Mouse (Mus musculus): Measurements from ENCODE around the gene Tpo. TPM values are rescaled to one million over a fixed set of nuclear protein-coding genes. Genes with fewer than 3 reads are reported as not detected.

Tpo gene
- polyA plus RNA-seq, 1 experiment from 2014 or later: not detected

- H3K9ac ChIP-seq (ENCODE audit: low read length): no peak overlapping the region
- DNase-seq (ENCODE audit: low spot score, missing footprints) (no peak), ATAC-seq (ENCODE audit: low FRiP score) (no peak)
- H3K4me2 ChIP-seq: no peak overlapping the region
- H3K4me1 ChIP-seq (ENCODE audit: control insufficient read depth, insufficient read depth, low read length): no peaks in the 10 kb centered on the region
- H3K27me3 ChIP-seq (ENCODE audit: control insufficient read depth, insufficient read depth, low read length): no peaks in the 10 kb centered on the region
- H3K9me3 ChIP-seq (ENCODE audit: control insufficient read depth, low read length): no peaks in the 10 kb centered on the region
- WGBS: 86% methylated on average over 3 of the region's 3 CpGs
- no peak overlapping the region for H3K27ac ChIP-seq (ENCODE audit: low read depth, low read length)
- no peaks in the 10 kb centered on the region for H3K36me3 ChIP-seq (ENCODE audit: control insufficient read depth, insufficient read depth, low read length)
- no peak overlapping the region for H3K4me3 ChIP-seq (ENCODE audit: low read depth, low read length)
These were observed 28.1 kb upstream of the Tpo start for GRCm38 (mm10) chr12:30160475-30160874.

GRCm38 (mm10) chr12:30159788-30160187 is 27.4 kb upstream of the Tpo start:
- Histone ChIP-seq H3K4me1 (ENCODE audit: control insufficient read depth, insufficient read depth, low read length) (no peaks in the 10 kb centered on the region), H3K4me3 (ENCODE audit: low read depth, low read length) (no peak overlapping the region), H3K9me3 (ENCODE audit: control insufficient read depth, low read length) (no peaks in the 10 kb centered on the region), H3K4me2 (no peak overlapping the region), H3K27ac (ENCODE audit: low read depth, low read length) (no peak overlapping the region), H3K9ac (ENCODE audit: low read length) (no peak overlapping the region), H3K36me3 (ENCODE audit: control insufficient read depth, insufficient read depth, low read length) (no peaks in the 10 kb centered on the region), H3K27me3 (ENCODE audit: control insufficient read depth, insufficient read depth, low read length) (no peaks in the 10 kb centered on the region)
- no peak for DNase-seq (ENCODE audit: low spot score, missing footprints)
- WGBS: 89% methylated on average over 8 of the region's 8 CpGs
- no peak for ATAC-seq (ENCODE audit: low FRiP score)

- H3K4me3 ChIP-seq (ENCODE audit: low read depth, low read length): no peak overlapping the region
- no peaks in the 10 kb centered on the region for H3K27me3 ChIP-seq (ENCODE audit: control insufficient read depth, insufficient read depth, low read length)
- DNase-seq (ENCODE audit: low spot score, missing footprints): no peak
- no peak overlapping the region for H3K27ac ChIP-seq (ENCODE audit: low read depth, low read length)
- H3K4me2 ChIP-seq: no peak overlapping the region
- no peaks in the 10 kb centered on the region for H3K36me3 ChIP-seq (ENCODE audit: control insufficient read depth, insufficient read depth, low read length)
- H3K9me3 ChIP-seq (ENCODE audit: control insufficient read depth, low read length): no peaks in the 10 kb centered on the region
- H3K4me1 ChIP-seq (ENCODE audit: control insufficient read depth, insufficient read depth, low read length): no peaks in the 10 kb centered on the region
- no peak for ATAC-seq (ENCODE audit: low FRiP score)
- 73% methylated on average over 7 of the region's 7 CpGs for WGBS
- H3K9ac ChIP-seq (ENCODE audit: low read length): no peak overlapping the region
These were observed 21.8 kb upstream of the Tpo start for GRCm38 (mm10) chr12:30154079-30154673.

DNA sequence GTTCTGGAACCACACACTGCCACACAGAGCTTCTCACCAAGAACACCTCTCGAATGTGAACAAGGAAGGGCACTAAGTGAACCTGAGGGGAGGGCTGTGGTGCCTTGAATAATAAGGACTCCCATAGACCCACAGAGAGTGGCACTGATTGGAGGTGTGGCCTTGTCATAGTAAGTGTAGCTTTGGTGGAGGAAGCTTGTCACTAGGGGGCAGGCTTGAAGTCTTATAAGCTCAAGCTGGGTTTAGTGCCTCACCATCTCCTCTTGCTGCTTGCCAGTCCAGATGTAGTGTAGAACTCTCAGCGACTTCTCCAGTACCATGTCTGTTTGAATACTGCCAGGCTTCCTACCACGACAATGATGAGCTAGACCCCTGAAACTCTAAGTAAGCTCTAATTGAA is 9.7 kb upstream of the Tpo start:
- no peak overlapping the region for H3K9ac ChIP-seq (ENCODE audit: low read length)
- no peak overlapping the region for H3K27ac ChIP-seq (ENCODE audit: low read depth, low read length)
- no peaks in the 10 kb centered on the region for H3K27me3 ChIP-seq (ENCODE audit: control insufficient read depth, insufficient read depth, low read length)
- no peak for DNase-seq (ENCODE audit: low spot score, missing footprints)
- no peak overlapping the region for H3K4me3 ChIP-seq (ENCODE audit: low read depth, low read length)
- 61% methylated on average over 3 of the region's 3 CpGs for WGBS
- H3K9me3 ChIP-seq (ENCODE audit: control insufficient read depth, low read length): no peaks in the 10 kb centered on the region
- ATAC-seq (ENCODE audit: low FRiP score): no peak
- no peak overlapping the region for H3K4me2 ChIP-seq
- H3K36me3 ChIP-seq (ENCODE audit: control insufficient read depth, insufficient read depth, low read length): no peaks in the 10 kb centered on the region
- H3K4me1 ChIP-seq (ENCODE audit: control insufficient read depth, insufficient read depth, low read length): no peaks in the 10 kb centered on the region

DNA sequence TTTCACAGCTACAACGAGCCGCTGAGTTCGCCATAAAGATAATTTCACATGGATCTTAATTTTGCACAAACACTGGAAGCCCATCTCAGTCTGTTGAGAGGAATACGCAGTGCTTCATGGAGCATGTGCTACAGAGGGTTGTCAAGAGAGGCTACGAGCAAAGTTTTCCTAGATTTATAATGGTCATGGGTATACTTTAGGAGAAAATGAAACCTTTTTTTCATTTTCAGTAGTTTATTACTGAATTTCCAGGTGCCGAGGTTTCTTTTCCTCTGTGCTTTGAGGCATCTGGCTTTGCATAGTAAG is 3.1 kb downstream of the Tpo start:
- 78% methylated on average over 6 of the region's 6 CpGs for WGBS
- H3K4me2 ChIP-seq: no peak overlapping the region
- no peak overlapping the region for H3K4me3 ChIP-seq (ENCODE audit: low read depth, low read length)
- ATAC-seq (ENCODE audit: low FRiP score): no peak
- H3K9me3 ChIP-seq (ENCODE audit: control insufficient read depth, low read length): no peaks in the 10 kb centered on the region
- no peaks in the 10 kb centered on the region for H3K4me1 ChIP-seq (ENCODE audit: control insufficient read depth, insufficient read depth, low read length)
- H3K27me3 ChIP-seq (ENCODE audit: control insufficient read depth, insufficient read depth, low read length): no peaks in the 10 kb centered on the region
- no peak overlapping the region for H3K9ac ChIP-seq (ENCODE audit: low read length)
- H3K36me3 ChIP-seq (ENCODE audit: control insufficient read depth, insufficient read depth, low read length): no peaks in the 10 kb centered on the region
- DNase-seq (ENCODE audit: low spot score, missing footprints): no peak
- H3K27ac ChIP-seq (ENCODE audit: low read depth, low read length): no peak overlapping the region

DNA sequence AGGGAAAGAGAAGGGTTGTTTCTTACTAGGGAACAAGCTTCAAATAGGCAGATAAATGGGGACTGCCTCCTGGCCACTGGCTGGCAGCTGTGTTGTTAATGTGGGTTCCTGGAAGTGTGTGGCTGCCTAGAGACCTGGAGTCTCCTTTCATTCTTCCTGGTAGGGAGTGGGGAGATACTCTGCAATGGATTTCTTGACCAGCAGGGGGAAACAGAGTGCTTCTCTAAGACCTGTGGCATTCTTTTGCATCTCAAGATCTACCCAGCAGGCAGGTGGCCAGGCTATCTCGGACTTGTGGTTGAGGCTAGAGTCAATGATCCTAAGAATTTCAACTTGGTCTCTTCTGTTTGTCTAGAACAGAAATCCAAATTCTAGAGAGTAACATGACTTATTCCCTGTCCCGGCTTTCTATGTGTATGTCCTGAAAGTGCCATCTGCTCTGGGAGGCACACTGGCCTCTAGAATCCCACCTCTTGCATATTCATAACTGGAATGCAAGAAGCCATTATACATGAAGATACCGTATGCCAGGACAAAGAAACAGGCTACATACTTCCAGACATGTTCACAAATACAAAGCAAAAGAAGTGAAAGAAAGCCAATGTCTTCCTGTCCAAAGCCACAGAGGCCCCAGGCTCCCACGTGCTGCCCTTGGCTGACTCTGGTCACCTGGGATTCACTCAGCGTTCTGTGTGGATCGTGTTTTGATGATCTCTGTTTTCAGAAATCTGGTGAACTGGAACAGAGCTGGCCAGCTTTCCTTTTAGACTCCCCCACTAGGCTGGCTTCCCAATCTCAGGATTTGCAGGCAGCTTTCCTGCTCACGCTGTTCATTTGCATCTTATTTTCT is 3.6 kb downstream of the Tpo start:
- no peak overlapping the region for H3K4me2 ChIP-seq
- 62% methylated on average over 7 of the region's 7 CpGs for WGBS
- no peaks in the 10 kb centered on the region for H3K36me3 ChIP-seq (ENCODE audit: control insufficient read depth, insufficient read depth, low read length)
- no peak overlapping the region for H3K4me3 ChIP-seq (ENCODE audit: low read depth, low read length)
- no peak overlapping the region for H3K27ac ChIP-seq (ENCODE audit: low read depth, low read length)
- no peaks in the 10 kb centered on the region for H3K27me3 ChIP-seq (ENCODE audit: control insufficient read depth, insufficient read depth, low read length)
- DNase-seq (ENCODE audit: low spot score, missing footprints): peak; percentile 92
- H3K4me1 ChIP-seq (ENCODE audit: control insufficient read depth, insufficient read depth, low read length): no peaks in the 10 kb centered on the region
- ATAC-seq (ENCODE audit: low FRiP score): peak; percentile 70; the same call in 1 of the 2 replicates
- H3K9me3 ChIP-seq (ENCODE audit: control insufficient read depth, low read length): no peaks in the 10 kb centered on the region
- H3K9ac ChIP-seq (ENCODE audit: low read length): no peak overlapping the region

DNA sequence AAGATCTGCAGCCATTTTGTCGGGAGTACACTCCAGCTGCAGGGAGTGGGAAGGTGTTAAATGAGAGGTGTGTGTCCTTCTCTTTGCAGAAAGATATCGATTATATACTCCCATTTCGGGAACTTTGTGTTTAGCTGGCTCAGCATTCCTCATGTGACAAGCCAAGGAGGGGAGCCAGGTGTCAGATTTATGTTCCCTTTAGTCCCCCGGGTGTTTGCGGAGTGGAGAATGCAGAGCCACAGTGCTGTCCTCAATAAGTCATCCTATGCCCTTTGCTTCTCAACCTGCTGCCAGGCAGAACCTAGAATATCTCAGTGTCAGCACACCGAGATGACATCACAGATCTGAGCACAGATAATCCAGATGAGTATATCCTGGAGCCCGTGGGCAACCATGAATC is 10.1 kb downstream of the Tpo start:
- Histone ChIP-seq H3K4me1 (ENCODE audit: control insufficient read depth, insufficient read depth, low read length) (no peaks in the 10 kb centered on the region), H3K27ac (ENCODE audit: low read depth, low read length) (no peak overlapping the region), H3K27me3 (ENCODE audit: control insufficient read depth, insufficient read depth, low read length) (no peaks in the 10 kb centered on the region), H3K9me3 (ENCODE audit: control insufficient read depth, low read length) (no peaks in the 10 kb centered on the region), H3K9ac (ENCODE audit: low read length) (no peak overlapping the region), H3K4me2 (no peak overlapping the region), H3K4me3 (ENCODE audit: low read depth, low read length) (no peak overlapping the region), H3K36me3 (ENCODE audit: control insufficient read depth, insufficient read depth, low read length) (no peaks in the 10 kb centered on the region)
- ATAC-seq (ENCODE audit: low FRiP score): no peak
- WGBS: 81% methylated on average over 7 of the region's 7 CpGs
- no peak for DNase-seq (ENCODE audit: low spot score, missing footprints)

GRCm38 (mm10) chr12:30112271-30112670 is 20.2 kb downstream of the Tpo start:
- no peaks in the 10 kb centered on the region for H3K4me1 ChIP-seq (ENCODE audit: control insufficient read depth, insufficient read depth, low read length)
- no peak overlapping the region for H3K9ac ChIP-seq (ENCODE audit: low read length)
- H3K9me3 ChIP-seq (ENCODE audit: control insufficient read depth, low read length): no peaks in the 10 kb centered on the region
- H3K27ac ChIP-seq (ENCODE audit: low read depth, low read length): no peak overlapping the region
- H3K4me3 ChIP-seq (ENCODE audit: low read depth, low read length): no peak overlapping the region
- H3K4me2 ChIP-seq: no peak overlapping the region
- DNase-seq (ENCODE audit: low spot score, missing footprints) (no peak), ATAC-seq (ENCODE audit: low FRiP score) (no peak)
- no peaks in the 10 kb centered on the region for H3K27me3 ChIP-seq (ENCODE audit: control insufficient read depth, insufficient read depth, low read length)
- 100% methylated on average over 2 of the region's 2 CpGs for WGBS
- no peaks in the 10 kb centered on the region for H3K36me3 ChIP-seq (ENCODE audit: control insufficient read depth, insufficient read depth, low read length)

DNA sequence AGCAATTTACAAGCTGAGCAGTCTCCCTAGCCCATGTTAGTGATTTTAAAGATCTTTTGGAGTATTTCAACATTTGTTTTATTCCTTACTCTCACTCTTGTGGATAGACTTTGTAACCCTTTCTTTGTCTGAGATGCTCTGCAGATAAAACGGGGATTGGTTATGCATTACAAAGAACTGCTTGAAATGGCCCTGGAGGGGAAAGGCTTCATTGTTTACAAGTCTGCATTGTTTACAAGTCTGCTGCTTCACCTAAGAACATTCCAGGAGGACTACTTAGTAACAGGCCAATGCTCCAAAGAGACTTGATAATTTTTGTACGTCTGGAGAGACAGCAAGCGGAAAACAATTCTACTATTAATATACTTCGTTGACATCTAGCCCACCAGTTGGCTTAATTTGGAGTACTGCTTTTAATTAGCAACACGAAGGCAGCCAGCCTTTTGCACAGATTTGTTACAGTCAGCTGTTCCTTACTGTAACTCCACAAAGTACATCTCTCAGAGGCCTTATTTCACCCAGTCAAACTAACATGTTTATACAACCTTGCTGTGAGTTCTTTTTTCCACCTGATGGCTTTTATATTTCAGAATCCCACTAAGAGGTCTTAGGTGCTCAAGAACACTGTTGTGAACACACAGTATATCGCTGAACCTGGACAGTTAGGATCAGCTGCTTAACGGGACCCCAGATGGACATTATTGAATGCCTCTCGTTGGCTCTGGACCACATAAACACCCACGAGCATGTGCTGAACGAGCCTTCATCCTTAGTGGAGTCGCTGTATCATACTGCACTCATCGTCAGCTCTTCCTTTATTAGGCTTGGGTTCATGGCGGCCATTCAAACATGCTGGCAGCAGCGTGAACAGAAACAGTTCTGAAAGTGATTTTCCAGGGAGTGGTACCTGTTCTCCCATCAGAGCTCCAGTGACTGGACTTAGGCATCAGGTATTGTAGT is 22.5 kb downstream of the Tpo start:
- 77% methylated on average over 14 of the region's 14 CpGs for WGBS
- no peak overlapping the region for H3K4me2 ChIP-seq
- H3K9ac ChIP-seq (ENCODE audit: low read length): no peak overlapping the region
- ATAC-seq (ENCODE audit: low FRiP score): no peak
- no peaks in the 10 kb centered on the region for H3K9me3 ChIP-seq (ENCODE audit: control insufficient read depth, low read length)
- no peaks in the 10 kb centered on the region for H3K36me3 ChIP-seq (ENCODE audit: control insufficient read depth, insufficient read depth, low read length)
- H3K4me1 ChIP-seq (ENCODE audit: control insufficient read depth, insufficient read depth, low read length): no peaks in the 10 kb centered on the region
- H3K4me3 ChIP-seq (ENCODE audit: low read depth, low read length): no peak overlapping the region
- no peaks in the 10 kb centered on the region for H3K27me3 ChIP-seq (ENCODE audit: control insufficient read depth, insufficient read depth, low read length)
- DNase-seq (ENCODE audit: low spot score, missing footprints): no peak
- H3K27ac ChIP-seq (ENCODE audit: low read depth, low read length): no peak overlapping the region
